Mouse (Mus musculus) liver, embryonic 13.5 days (tissue): Measurements from ENCODE around the gene Thoc5. TPM values are rescaled to one million over a fixed set of nuclear protein-coding genes. Genes with fewer than 3 reads are reported as not detected.

ENCODE experiments used
- ATAC-seq: fragments of 200-750 bp; cut with Nextera tagmentation; 2 replicates; pipeline ENCODE4 v1.8.0; 2017; ENCODE audit warnings: low read depth, mild to moderate bottlenecking, moderate number of reproducible peaks, moderate library complexity
- DNase-seq: peaks from one replicate; pipeline ENCODE4 v3.0.0; 2022
- H3K27ac ChIP-seq: fragments of 300-500 bp; sonication (generic); 2 replicates; pipeline ENCODE4 v1.5.1; 2015; ENCODE audit warnings: moderate library complexity, mild to moderate bottlenecking, inconsistent platforms
- H3K27me3 ChIP-seq: fragments of 300-500 bp; sonication (generic); 2 replicates; pipeline ENCODE4 v1.6.1; 2015; ENCODE audit warnings: mild to moderate bottlenecking, inconsistent platforms
- H3K36me3 ChIP-seq: fragments of 300-500 bp; sonication (generic); 2 replicates; pipeline ENCODE4 v1.6.1; 2015; ENCODE audit warnings: mild to moderate bottlenecking, inconsistent platforms
- H3K4me1 ChIP-seq: fragments of 300-500 bp; sonication (generic); replicated peaks from 2 replicates; pipeline ENCODE4 v1.6.1; 2015; ENCODE audit warnings: inconsistent platforms
- H3K4me2 ChIP-seq: fragments of 300-500 bp; sonication (generic); 2 replicates; pipeline ENCODE4 v1.6.1; 2015; ENCODE audit warnings: inconsistent platforms, mild to moderate bottlenecking, moderate library complexity
- H3K4me3 ChIP-seq: fragments of 300-500 bp; sonication (generic); replicated peaks from 2 replicates; pipeline ENCODE4 v1.5.1; 2015; ENCODE audit warnings: mild to moderate bottlenecking, inconsistent platforms
- H3K9ac ChIP-seq: fragments of 300-500 bp; sonication (generic); 2 replicates; pipeline ENCODE4 v1.6.1; 2015; ENCODE audit warnings: mild to moderate bottlenecking, inconsistent platforms
- H3K9me3 ChIP-seq: fragments of 300-500 bp; sonication (generic); replicated peaks from 2 replicates; pipeline ENCODE4 v1.6.1; 2016; ENCODE audit warnings: inconsistent platforms
- WGBS: fragments of 180-500 bp; shearing (Covaris S2); methylation state at CpG from one replicate; pipeline ENCODE4 v1.1.7; 2015; ENCODE audit not compliant: insufficient replicate concordance; 5-methylcytosine and 5-hydroxymethylcytosine counted together
- polyA plus RNA-seq: library from polyadenylated mRNA; unstranded; fragments of >200 nt; fragmentation: Nextera tagmentation; extraction: Ambion mirVana; gene quantifications from 2 replicates; pipeline ENCODE4 v1.2.1, GENCODE M21; 2015

Gene Thoc5
- polyA plus RNA-seq, 1 experiment from 2014 or later = 21.7 TPM

- H3K4me3 ChIP-seq = no peak overlapping the region
- H3K4me2 ChIP-seq = no peak overlapping the region
- no peaks in the 10 kb centered on the region for H3K4me1 ChIP-seq
- DNase-seq = peak; percentile 37
- H3K9ac ChIP-seq = no peak overlapping the region
- no peak for ATAC-seq
- H3K9me3 ChIP-seq = no peaks in the 10 kb centered on the region
- H3K27me3 ChIP-seq = peaks cover 3% of the 10 kb centered on the region; the same call in 1 of the 2 replicates
- no peaks in the 10 kb centered on the region for H3K36me3 ChIP-seq
- WGBS = 31% methylated on average over 10 of the region's 10 CpGs
- no peak overlapping the region for H3K27ac ChIP-seq
Measured at GRCm38 (mm10) chr11:4865645-4866251, 29.4 kb upstream of the Thoc5 start.

- WGBS = 1% methylated on average over 30 of the region's 30 CpGs
Measured at GRCm38 (mm10) chr11:4873755-4874475, 21.2 kb upstream of the Thoc5 start, which contains the start of gene Nipsnap1. Nipsnap1 (plus strand) TSS chr11:4873951.

GRCm38 (mm10) chr11:4874551-4874950, 20.6 kb upstream of the Thoc5 start:
- Histone ChIP-seq H3K4me3 (peak overlapping the region; percentile 64), H3K36me3 (peaks cover 13% of the 10 kb centered on the region), H3K9ac (peak overlapping the region; percentile 53), H3K27me3 (no peaks in the 10 kb centered on the region), H3K27ac (peak overlapping the region; percentile 78), H3K4me1 (peaks cover 17% of the 10 kb centered on the region), H3K9me3 (no peaks in the 10 kb centered on the region), H3K4me2 (peak overlapping the region; percentile 74)
- DNase-seq (peak; percentile 17), ATAC-seq (peak; percentile 83)
- WGBS = 10% methylated on average over 10 of the region's 10 CpGs

More at GRCm38 (mm10) chr11:4873755-4874475, 21.2 kb upstream of the Thoc5 start, which contains the start of gene Nipsnap1:
- Histone ChIP-seq H3K4me1 (peaks cover 17% of the 10 kb centered on the region), H3K27me3 (no peaks in the 10 kb centered on the region), H3K36me3 (peaks cover 13% of the 10 kb centered on the region), H3K4me2 (peak within 1 kb of the TSS; percentile 74), H3K9ac (peak within 1 kb of the TSS; percentile 53), H3K9me3 (no peaks in the 10 kb centered on the region), H3K4me3 (peak within 1 kb of the TSS; percentile 64), H3K27ac (peak within 1 kb of the TSS; percentile 78)
- peak; percentile 80 for ATAC-seq
- DNase-seq = peak; percentile 71

- H3K4me2 ChIP-seq = no peak overlapping the region
- H3K4me1 ChIP-seq = peaks cover 29% of the 10 kb centered on the region
- no peaks in the 10 kb centered on the region for H3K27me3 ChIP-seq
- H3K9me3 ChIP-seq = no peaks in the 10 kb centered on the region
- 53% methylated on average over 4 of the region's 4 CpGs for WGBS
- no peak overlapping the region; the same call in 1 of the 2 replicates for H3K27ac ChIP-seq
- H3K36me3 ChIP-seq = peaks cover 20% of the 10 kb centered on the region
- ATAC-seq (no peak), DNase-seq (no peak)
- H3K4me3 ChIP-seq = no peak overlapping the region
- H3K9ac ChIP-seq = no peak overlapping the region
Measured at GRCm38 (mm10) chr11:4881087-4881486, 14.0 kb upstream of the Thoc5 start.

GRCm38 (mm10) chr11:4882892-4883627, 12.1 kb upstream of the Thoc5 start:
- Histone ChIP-seq H3K27me3 (no peaks in the 10 kb centered on the region), H3K4me2 (peak overlapping the region; percentile 38; the same call in 1 of the 2 replicates), H3K9me3 (no peaks in the 10 kb centered on the region), H3K4me3 (peak overlapping the region; percentile 2; the same call in 1 of the 2 replicates), H3K36me3 (peaks cover 16% of the 10 kb centered on the region), H3K4me1 (peaks cover 29% of the 10 kb centered on the region), H3K9ac (no peak overlapping the region), H3K27ac (peak overlapping the region; percentile 59)
- DNase-seq = peak; percentile 29
- 54% methylated on average over 14 of the region's 14 CpGs for WGBS
- ATAC-seq = peak; percentile 83

GRCm38 (mm10) chr11:4885385-4885903, 9.7 kb upstream of the Thoc5 start:
- Histone ChIP-seq H3K4me3 (no peak overlapping the region), H3K9ac (no peak overlapping the region), H3K36me3 (peaks cover 30% of the 10 kb centered on the region), H3K27me3 (no peaks in the 10 kb centered on the region), H3K9me3 (no peaks in the 10 kb centered on the region), H3K4me1 (peaks cover 26% of the 10 kb centered on the region), H3K4me2 (no peak overlapping the region), H3K27ac (no peak overlapping the region)
- DNase-seq (no peak), ATAC-seq (no peak)
- 50% methylated on average over 2 of the region's 2 CpGs for WGBS

DNA sequence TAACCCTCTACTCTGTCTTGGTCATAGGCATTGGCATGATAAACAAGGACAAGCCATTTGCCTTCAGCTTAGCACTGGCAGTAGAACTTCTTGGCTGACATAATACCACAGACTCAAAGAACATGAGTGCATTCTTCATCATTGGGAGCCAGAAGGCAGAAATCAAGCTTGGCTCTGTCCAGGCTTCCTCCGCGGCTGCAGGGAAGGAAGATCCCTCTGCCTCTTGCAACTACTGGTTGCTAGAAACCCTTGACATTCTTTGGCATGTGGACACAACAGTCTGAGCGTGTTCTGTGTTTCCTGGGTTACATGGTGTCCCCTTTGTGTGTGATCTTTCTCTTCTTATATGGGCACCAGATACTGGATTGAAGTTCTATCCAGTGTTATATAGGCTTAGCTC, 8.1 kb upstream of the Thoc5 start:
- Histone ChIP-seq H3K4me3 (no peak overlapping the region), H3K36me3 (peaks cover 35% of the 10 kb centered on the region), H3K9me3 (no peaks in the 10 kb centered on the region), H3K9ac (no peak overlapping the region), H3K27ac (no peak overlapping the region), H3K4me2 (no peak overlapping the region), H3K4me1 (peaks cover 20% of the 10 kb centered on the region), H3K27me3 (no peaks in the 10 kb centered on the region)
- DNase-seq (no peak), ATAC-seq (no peak)
- 76% methylated on average over 3 of the region's 3 CpGs for WGBS

- no peaks in the 10 kb centered on the region for H3K9me3 ChIP-seq
- no peaks in the 10 kb centered on the region for H3K27me3 ChIP-seq
- peaks cover 13% of the 10 kb centered on the region for H3K4me1 ChIP-seq
- H3K4me3 ChIP-seq = no peak overlapping the region
- H3K4me2 ChIP-seq = no peak overlapping the region
- ATAC-seq (no peak), DNase-seq (no peak)
- peaks cover 41% of the 10 kb centered on the region for H3K36me3 ChIP-seq
- no peak overlapping the region for H3K9ac ChIP-seq
- H3K27ac ChIP-seq = no peak overlapping the region
- WGBS = 58% methylated on average over 5 of the region's 5 CpGs
Measured at GRCm38 (mm10) chr11:4900437-4900836, 5.3 kb downstream of the Thoc5 start.

- no peak overlapping the region for H3K9ac ChIP-seq
- WGBS = 80% methylated on average over 6 of the region's 6 CpGs
- no peaks in the 10 kb centered on the region for H3K9me3 ChIP-seq
- H3K27me3 ChIP-seq = no peaks in the 10 kb centered on the region
- H3K4me3 ChIP-seq = no peak overlapping the region
- no peaks in the 10 kb centered on the region for H3K4me1 ChIP-seq
- peaks cover 48% of the 10 kb centered on the region for H3K36me3 ChIP-seq
- H3K27ac ChIP-seq = no peak overlapping the region
- no peak for DNase-seq
- ATAC-seq = no peak
- no peak overlapping the region for H3K4me2 ChIP-seq
Measured at GRCm38 (mm10) chr11:4901956-4902355, 6.8 kb downstream of the Thoc5 start.

DNA sequence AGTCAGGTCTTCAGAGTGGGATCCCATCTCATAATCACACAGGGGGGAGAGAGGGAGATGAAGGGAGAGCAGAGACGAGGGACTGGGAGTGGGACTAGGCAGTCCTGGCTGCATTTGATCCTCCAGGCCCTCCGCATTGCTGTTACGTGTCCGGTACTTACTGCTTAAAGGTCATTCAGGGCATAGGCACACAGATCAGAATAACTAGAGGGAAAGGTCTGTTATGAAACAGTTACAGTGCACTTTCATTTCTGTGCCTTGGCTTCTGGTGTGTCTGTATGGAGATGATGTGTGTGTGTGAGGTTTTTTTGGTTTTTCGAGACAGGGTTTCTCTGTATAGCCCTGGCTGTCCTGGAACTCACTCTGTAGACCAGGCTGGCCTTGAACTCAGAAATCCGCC, 11.1 kb downstream of the Thoc5 start:
- H3K36me3 ChIP-seq = peaks cover 61% of the 10 kb centered on the region

DNA sequence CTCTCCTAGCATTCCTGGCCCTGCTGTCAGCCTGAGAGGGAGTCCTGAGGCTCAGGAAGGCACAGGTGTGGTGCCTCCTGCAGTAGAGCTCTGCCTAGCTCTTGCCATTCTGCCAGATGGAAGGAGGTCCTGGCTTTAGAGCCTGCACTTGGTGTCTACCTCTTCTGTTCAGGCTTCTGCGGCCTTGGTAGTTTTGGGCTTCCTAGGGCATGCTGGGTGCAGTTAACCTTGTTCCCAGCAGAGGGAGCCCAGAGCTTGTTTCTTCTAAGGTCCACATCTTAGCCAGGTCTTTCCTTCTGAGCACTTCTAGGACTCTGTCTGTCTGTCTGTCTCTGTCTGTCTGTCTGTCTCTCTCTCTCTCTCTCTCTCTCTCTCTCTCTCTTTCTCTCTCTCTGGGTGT, 20.9 kb downstream of the Thoc5 start:
- Histone ChIP-seq H3K4me3 (no peak overlapping the region), H3K4me1 (no peaks in the 10 kb centered on the region), H3K4me2 (no peak overlapping the region), H3K9ac (no peak overlapping the region), H3K36me3 (peaks cover 87% of the 10 kb centered on the region), H3K27ac (no peak overlapping the region), H3K27me3 (no peaks in the 10 kb centered on the region), H3K9me3 (no peaks in the 10 kb centered on the region)
- WGBS = 43% methylated on average over 1 of the region's 1 CpGs
- DNase-seq (peak; percentile 27), ATAC-seq (no peak)

More for the DNA sequence above, 11.1 kb downstream of the Thoc5 start:
- Histone ChIP-seq H3K9me3 (no peaks in the 10 kb centered on the region), H3K4me2 (no peak overlapping the region), H3K4me1 (no peaks in the 10 kb centered on the region), H3K27me3 (no peaks in the 10 kb centered on the region), H3K4me3 (no peak overlapping the region), H3K9ac (no peak overlapping the region), H3K27ac (no peak overlapping the region)
- DNase-seq (no peak), ATAC-seq (no peak)
- WGBS = 87% methylated on average over 6 of the region's 6 CpGs
